Mouse (Mus musculus) left cerebral cortex, postnatal 36 days (tissue): ENCODE data around the gene Gm45618. TPM values are rescaled to one million over a fixed set of nuclear protein-coding genes. Genes with fewer than 3 reads are reported as not detected.
A peak's percentile ranks its signal among the peaks of the same experiment; 100 is the strongest.
"Not testable (repeated sequence)": the region's sequence is repeated elsewhere in the genome, so short reads cannot be mapped to it uniquely, and the experiment has no call there.

Source experiments
- DNase-seq, 2 experiments: peaks; one replicate each; pipeline ENCODE4 v3.0.0; 2021 to 2022; ENCODE audit warnings: low spot score in 2 of 2, mixed read lengths in 1 of 2
- intact Hi-C: fragments of 180-260 bp; cut with DNase I; formaldehyde crosslinking; loops from one replicate; pipeline ENCODE4 v1.15.1; 2025
- total RNA-seq, 2 experiments: library from RNA; stranded (reverse); gene quantifications; 2 replicates each; pipeline ENCODE4 v1.2.3; 2021

Gm45618 gene
- not detected for total RNA-seq

DNA sequence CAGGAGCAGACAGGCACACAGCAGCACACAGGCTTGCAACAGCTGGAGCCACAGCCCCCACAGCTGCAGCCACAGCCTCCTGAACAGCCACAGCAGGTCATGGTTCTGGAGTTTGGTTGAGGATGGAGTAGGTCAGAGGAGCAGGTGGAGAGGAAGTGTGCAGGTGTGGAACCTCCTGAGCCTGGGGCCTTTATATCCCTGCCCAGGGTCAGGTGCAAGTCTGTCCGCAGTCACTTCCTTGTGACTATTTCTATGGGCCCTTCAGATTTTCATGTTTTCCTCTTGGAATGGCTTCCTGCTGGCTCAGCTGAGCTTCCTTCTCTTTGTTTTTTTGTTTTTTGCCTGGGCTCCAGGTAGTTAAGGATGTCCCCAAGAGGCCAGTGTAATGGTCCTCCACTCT is at the start of gene Gm45618:
TSS of gene Gm45618 (minus strand) at position 101 of the 400 bp plus-strand sequence.
- intact Hi-C loops, DNase-seq: not testable (repeated sequence)

DNA sequence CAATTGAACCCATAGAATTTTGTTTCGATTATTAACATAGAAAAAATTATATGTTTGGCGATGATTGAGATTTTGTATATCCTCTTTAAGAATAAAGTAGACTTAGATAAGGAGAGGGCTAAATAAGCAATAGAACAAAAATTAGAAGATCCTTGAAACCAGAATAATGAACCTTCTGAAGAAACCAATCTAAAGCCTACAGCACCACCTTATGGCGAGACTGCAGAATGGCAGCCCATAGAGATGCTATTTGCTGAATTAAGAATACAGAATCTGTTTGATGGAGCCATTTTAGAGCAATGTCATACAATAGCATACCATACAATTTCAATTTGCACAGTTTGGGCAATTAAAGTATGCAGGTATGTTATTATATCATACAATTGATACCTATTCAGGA is 49.3 kb upstream of the Gm45618 start:
- intact Hi-C loops = no loop called here
- DNase-seq = no peak

DNA sequence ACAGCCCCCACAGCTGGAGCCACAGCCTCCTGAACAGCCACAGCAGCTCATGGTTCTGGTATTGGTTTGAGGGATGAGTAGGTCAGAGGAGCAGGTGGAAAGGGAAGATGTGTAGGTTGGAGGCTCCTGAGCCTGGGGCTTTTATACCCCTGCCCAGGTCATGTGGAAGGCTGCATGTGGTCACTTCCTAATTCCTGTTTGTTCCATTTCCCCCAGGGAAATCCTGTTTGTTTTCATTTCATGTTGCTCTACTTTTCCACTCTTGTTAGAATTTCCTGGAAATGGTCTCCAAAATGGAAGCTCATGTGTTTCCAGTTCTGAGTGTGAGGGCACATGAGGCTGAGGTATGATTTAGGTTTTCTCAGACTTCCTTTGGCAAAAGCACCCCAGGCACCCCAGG is 45.1 kb upstream of the Gm45618 start, which contains the start of gene Gm4553:
TSS of gene Gm4553 (minus strand) at position 101 of the 400 bp plus-strand sequence.
- intact Hi-C loops, DNase-seq: not testable (repeated sequence)

DNA sequence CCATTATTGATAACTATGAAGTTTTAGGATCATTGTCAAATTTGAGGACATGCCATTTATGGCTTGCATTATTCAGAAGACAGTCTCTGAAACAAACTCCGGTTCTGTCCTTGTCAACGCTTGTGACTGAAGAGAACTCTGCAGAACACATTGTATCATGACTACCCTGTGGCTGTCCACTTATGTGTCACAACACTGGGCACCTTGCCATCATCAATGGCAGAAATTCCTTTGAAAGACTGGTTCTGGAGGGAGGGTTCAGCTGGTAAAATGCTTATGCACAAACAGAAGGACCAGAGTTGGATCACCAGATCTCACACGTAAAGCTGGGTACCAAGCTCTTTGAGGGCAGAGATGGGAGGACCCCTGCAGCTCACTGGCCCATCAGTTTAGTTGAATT is 38.8 kb upstream of the Gm45618 start:
- intact Hi-C loops = no loop called here
- DNase-seq = no peak

DNA sequence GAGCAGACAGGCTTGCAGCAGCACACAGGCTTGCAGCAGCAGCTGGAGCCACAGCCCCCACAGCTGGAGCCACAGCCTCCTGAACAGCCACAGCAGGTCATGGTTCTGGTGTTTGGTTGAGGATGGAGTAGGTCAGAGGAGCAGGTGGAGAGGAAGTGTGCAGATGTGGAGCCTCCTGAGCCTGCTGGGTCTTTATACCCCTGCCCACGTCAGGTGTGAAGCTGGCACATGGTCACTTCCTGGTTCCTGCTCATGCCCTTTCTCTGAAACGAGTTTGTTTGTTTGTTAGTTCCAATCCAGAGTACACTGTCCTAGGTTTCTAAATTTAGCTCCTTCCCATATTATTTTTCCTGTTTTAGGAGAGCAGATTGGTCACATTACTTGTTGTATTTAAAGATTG is 36.5 kb upstream of the Gm45618 start, which contains the start of gene Gm29735:
TSS of gene Gm29735 (minus strand) at position 101 of the 400 bp plus-strand sequence.
- DNase-seq, intact Hi-C loops: not testable (repeated sequence)

DNA sequence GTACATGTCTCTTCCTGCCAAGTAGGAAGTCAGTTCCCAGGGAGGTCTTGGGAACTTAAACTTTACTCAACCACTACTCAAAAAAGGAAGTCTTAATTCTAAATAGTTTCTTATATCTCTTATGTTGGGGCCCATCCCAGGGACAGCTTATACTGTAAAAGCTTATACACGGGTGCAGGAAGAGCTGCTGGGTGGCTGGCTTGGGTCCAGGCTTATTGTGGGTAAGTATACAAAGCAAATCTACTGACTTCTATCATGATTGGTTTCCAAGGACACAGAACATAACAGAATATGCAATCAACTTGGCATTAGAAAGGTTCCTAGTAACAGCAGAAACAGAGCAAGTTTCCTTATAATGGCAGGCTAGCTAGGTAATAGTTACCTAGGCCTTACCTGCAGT is 34.8 kb upstream of the Gm45618 start:
- intact Hi-C loops = no loop called here

DNA sequence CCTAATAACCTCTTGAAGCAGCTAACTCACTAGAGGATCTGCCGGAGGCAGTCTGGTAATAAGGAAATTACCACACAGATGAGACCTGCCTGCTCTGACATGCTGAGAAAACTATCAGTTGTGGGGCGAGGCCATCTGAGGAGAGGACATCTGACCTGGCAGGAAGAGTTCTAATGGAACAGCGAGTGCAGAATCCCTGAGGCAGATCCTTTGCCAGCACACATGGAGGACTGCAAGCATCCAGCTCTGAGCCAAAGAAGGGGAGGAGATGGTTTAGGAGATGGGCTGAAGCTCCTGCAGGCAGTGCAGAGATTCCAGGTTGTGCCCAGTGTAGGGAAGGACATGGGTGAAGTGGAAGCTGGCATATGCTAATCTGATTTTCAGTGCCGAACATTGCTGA is 31.7 kb upstream of the Gm45618 start:
- intact Hi-C loops = no loop called here
- no peak for DNase-seq

More for the DNA sequence above, 34.8 kb upstream of the Gm45618 start:
- no peak for DNase-seq

DNA sequence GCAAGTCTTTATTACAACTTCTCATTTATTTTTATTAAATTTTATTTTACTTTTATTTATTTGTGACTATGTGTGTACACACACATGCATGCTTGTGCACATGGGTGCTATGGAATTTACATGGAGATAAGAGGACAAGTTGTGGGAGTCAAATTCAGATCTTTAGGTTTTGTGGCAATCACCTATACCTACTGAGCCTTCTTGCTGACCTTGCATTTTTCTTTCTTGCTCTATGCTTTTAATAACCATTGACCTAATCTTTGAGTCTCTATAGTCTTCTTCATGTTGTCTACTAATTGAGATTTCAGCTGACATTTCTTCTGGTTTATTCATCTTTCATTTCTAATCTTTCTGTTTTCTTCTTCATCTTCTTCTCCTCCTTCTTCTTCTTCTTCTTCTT is 28.1 kb upstream of the Gm45618 start:
- intact Hi-C loops = loop anchor here (5.0 kb wide), 1 partner anchor 99 kb away; no protein-coding TSS in a partner anchor
- no peak for DNase-seq

DNA sequence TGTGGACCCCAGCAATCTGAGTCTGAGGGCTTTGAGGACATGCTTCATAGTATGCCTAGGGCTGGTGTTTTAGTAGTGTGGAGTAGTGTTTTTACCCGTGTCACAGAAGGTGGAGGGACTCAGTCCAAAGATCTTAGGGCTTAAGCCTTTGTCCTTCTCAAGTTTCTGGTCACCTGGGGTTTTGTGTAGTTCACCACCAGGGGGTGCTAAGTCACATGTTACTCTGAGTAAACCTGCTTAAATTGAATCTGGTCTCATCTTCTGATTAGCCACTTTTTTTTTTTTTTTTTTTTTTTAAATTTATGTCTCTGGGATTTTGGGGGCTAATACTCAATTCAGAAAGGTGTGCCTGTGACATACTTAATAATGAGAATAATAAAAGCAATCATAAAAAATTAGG is 25.5 kb upstream of the Gm45618 start:
- intact Hi-C loops = loop anchor here (5.0 kb wide), 1 partner anchor 101 kb away; no protein-coding TSS in a partner anchor
- DNase-seq = peak in 1 of 2 experiments; percentile 12

DNA sequence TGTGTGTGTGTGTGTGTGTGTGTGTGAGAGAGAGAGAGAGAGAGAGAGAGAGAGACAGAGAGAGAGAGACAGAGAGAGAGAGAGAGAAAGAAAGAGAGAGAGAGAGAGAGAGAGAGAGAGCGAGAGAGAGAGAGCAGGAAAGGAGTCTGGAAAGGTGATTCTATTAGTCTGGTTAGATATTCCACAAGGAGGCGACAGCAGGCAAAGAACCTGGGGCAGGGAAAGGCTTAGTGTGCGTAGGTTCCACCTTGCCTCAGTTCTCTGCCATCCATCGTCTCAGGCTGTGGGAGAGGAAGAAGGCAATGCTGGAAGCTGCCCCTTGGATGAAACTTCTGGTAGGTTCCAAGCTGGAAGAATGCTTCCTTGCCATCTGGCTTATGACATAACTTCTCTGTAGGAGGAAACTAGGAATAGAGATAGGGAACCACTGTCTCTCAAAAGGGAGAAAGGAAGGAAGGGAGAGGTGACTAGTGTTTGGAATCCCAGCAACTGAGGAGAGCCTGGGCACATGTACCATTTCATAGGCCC is 24.9 kb upstream of the Gm45618 start:
- DNase-seq = peak in 1 of 2 experiments; percentile 9
- intact Hi-C loops = loop anchor here (5.0 kb wide), 1 partner anchor 102 kb away; no protein-coding TSS in a partner anchor

DNA sequence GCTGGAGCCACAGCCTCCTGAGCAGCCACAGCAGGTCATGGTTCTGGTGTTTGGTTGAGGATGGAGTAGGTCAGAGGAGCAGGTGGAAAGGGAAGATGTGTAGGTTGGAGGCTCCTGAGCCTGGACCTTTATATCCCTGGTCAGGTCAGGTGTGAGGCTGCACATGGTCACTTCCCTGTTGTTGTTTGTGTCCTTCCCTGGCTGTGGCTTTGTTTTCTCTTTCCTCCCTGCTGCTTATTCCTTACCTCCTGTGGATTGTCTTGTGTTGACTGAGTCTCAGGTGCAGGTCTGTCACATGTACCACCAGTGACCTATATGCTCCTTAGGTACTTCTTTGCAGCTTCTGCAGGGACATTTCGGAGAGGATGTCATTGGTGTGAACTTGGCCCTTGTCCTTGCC is 24.0 kb upstream of the Gm45618 start, which contains the start of gene Gm45337:
TSS of gene Gm45337 (minus strand) at position 101 of the 400 bp plus-strand sequence.
- intact Hi-C loops = no loop called here
- DNase-seq = no peak

DNA sequence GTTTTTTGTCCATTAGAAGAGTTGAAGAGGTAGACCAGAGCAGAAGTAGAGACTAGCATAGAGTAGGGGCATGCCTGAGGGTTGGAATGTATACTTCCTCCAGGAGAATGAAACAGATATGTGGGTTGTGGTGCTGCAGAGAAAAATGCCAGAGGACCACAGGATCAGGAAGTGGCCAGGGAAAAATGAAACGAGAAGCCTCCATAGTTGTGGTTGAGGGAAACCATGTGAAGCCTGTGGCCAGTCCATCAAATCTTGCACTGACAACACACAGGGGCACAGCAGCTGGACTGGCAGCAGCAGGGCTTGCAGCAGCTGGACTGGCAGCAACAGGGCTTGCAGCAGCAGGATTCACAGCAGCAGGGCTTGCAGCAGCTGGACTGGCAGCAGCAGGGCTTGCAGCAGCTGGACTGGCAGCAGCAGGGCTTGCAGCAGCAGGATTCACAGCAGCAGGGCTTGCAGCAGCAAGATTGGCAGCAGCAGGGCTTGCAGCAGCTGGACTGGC is 23.0 kb upstream of the Gm45618 start:
- DNase-seq, intact Hi-C loops: not testable (repeated sequence)

DNA sequence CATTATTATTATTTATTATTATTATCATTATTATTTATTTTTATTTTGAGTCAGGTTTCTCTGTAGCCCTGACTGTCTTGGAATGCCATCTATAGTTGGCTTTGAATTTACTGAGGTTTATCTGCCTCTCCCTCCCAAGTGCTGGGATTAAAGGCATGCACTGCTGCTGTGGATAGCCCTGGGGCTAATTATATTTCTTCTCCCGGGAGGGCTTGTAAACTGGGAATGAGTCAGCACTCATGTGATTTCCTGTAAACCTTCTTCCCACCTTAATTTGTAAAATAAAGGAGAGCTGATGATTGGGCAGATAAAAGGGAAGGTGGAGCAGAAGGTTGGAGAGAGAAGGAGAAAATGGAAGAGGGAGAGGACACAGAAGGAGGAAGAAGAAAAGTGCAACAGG is 20.2 kb upstream of the Gm45618 start:
- no peak for DNase-seq
- intact Hi-C loops = no loop called here

DNA sequence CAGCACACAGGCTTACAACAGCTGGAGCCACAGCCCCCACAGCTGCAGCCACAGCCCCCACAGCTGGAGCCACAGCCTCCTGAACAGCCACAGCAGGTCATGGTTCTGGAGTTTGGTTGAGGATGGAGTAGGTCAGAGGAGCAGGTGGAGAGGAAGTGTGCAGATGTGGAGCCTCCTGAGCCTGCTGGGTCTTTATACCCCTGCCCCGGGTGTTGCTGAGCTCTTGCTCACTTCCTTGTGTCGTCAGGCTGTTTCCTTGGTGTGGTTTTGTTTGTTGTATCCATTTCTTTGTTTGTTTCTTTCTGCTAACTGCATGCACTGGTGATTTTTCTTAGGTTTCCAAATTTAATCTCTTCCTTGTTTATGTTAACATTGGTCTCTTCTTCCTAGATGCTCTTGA is 15.4 kb upstream of the Gm45618 start, which contains the start of gene Gm39115:
TSS of gene Gm39115 (minus strand) at position 101 of the 400 bp plus-strand sequence.
- DNase-seq, intact Hi-C loops: not testable (repeated sequence)

DNA sequence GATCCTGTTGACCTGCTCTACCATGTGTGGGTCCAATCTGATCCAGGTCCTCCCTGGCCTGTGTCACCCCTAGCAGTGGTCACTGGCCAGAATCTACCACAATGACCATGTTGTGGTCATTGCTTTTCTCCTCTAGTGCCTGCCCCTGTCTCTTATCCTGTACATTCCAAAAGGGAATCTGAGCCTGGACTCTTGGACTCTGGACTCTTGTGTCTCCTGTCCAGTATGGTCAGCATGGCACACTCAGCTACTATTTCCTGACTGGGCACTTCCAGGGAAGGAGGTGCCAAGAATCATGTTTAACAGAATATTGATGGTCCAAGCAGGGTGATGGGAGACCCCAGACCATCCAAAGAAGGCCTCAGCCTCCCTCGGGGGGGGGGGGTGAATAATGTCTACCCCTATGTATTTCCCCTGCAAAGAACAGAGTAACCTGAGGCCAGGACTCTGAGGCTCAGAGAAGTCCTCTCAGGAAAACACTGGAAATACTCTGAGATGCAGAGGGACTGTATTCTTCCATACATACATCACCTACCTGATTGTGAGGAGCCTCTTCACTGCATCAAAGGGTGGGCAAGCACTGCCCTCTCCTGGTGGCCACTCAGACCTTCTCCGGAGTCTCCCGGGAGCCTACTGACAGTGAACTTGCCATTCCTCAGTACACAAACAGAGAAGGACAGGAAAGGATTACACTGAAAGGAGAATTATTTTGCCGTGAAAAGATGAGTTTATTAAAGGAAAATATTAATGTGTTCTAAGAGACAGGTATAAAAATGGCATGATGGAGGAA is 13.9 kb upstream of the Gm45618 start:
- intact Hi-C loops = no loop called here
- DNase-seq = peak in 1 of 2 experiments; percentile 11

DNA sequence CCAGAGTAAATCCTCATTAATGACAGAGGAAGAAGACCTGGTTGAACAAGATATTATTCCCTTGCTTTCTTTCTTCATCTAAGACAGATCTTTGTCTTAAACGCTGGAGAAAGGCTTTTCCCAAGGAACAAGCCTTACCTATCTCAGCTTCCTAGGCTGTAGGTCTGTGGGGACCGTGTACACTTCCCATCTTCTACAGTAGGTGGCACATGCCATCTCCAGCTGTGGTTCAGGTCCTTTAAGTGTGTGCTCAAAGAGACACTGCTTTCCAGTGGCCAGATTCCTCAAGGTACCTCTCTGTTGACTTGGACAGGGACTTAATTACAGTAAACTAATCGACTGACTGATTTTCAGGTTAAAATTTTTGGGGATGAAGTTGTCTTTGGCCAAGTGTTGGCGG is 8.3 kb upstream of the Gm45618 start:
- intact Hi-C loops = no loop called here
- DNase-seq = no peak

DNA sequence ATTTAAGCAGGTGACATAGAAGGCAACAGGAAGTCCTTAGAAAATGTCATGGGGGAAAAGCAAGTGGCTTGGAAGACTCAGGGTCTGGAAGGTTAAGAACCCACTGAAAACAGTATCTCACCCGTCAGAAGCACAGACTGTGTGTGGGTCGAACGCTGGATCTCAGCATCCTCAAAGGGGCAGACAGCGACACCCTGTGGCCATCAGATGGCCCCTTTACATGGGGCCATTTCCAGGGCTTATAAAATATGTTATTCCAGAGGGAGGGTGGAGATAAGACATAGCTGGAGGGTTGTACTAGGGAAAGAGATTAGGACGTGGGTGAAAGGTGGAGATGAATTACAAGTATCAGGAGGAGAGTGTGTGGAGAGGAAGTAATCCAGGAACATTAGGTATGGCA is 897 bp downstream of the Gm45618 start:
- intact Hi-C loops = no loop called here
- no peak for DNase-seq

DNA sequence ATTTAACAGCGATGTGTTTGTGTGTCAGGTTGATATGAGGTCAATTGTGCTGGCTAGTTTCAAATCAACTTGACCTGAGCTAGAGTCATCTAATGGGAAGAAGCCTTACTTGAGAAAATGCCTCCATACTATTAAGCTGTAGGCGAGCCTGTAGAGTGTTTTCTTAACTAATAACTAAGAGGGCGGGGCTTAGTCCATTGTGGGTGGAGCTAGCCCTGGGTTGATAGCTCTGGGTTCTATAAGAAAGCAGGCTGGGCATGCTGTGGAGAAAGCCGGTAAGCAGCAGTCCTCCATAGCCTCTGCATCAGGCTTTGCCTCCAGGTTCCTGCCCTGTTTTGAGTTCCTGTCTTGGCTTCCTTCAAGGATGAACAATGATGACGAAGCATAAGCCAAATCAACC is 15.8 kb downstream of the Gm45618 start:
- intact Hi-C loops = no loop called here
- no peak for DNase-seq

DNA sequence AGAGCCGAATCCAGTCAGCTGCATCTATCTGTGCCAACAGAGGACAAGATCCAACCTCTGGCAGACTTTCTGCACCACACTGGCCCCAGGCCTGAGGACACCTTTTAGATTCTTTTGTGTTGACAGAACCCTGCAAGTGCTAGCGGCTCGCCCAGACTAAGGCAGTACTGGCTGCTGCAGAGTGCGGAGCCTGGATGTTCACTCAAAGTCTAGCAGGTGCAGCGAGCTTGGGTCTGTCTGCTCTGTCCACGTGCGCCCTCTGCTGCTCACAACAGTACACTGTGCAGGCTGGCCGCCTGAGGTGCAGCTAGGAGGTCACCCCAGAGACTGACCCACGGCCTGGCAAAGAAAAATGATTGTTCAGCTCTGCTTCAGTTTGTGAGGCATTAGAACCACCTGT is 22.8 kb downstream of the Gm45618 start:
- intact Hi-C loops = loop anchor here (1.0 to 5.0 kb wide), 3 partner anchors 26 to 80 kb away; partner anchors contain the start of gene Mob2
- DNase-seq = peak; percentile 77 to 79

DNA sequence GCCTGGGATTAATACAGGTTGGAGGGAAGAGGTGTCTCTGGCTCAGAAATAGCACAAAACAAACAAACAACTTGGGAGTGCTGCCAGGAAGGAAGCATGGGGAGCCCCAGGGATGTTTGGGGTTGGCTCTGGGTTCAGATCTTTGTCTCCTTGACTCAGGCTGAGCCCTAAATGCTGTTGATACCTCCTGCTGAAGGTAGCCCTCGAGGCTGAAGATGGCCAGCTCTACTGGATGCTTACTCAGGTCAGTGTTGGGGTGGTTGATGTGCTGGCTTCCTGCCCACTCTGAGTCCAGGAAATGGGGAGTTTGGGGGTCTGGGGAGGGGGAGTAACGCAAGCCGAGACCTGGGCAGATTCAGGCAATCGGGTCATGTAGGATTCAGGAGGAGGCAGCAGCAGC is 23.8 kb downstream of the Gm45618 start:
- DNase-seq = no peak
- intact Hi-C loops = loop anchor here (1.0 to 5.0 kb wide), 3 partner anchors 25 to 79 kb away; partner anchors contain the start of gene Mob2
